Mouse (Mus musculus): ENCODE data around the gene Taok3. TPM values are rescaled to one million over a fixed set of nuclear protein-coding genes. Genes with fewer than 3 reads are reported as not detected.
"Not testable (repeated sequence)": the region's sequence is repeated elsewhere in the genome, so short reads cannot be mapped to it uniquely, and the experiment has no call there.

Taok3 gene
- total RNA-seq, 2 experiments from 2014 or later, result 57.5 to 80.2 TPM

- ATAC-seq (ENCODE audit: poor library complexity, severe bottlenecking), result peak; percentile 99
Observed at GRCm38 (mm10) chr5:117286831-117287822, 167.2 kb downstream of the Taok3 start, which contains the start of gene Pebp1. Gene Pebp1, minus strand, starts transcription at chr5:117287625.

- no peak for ATAC-seq (ENCODE audit: poor library complexity, severe bottlenecking)
Observed at GRCm38 (mm10) chr5:117289646-117290045, 169.7 kb downstream of the Taok3 start.

- no peak for ATAC-seq (ENCODE audit: poor library complexity, severe bottlenecking)
Observed at GRCm38 (mm10) chr5:117290081-117290480, 170.2 kb downstream of the Taok3 start.

GRCm38 (mm10) chr5:117291312-117291711 lies 171.4 kb downstream of the Taok3 start:
- ATAC-seq (ENCODE audit: poor library complexity, severe bottlenecking), result no peak

GRCm38 (mm10) chr5:117292547-117292946 lies 172.6 kb downstream of the Taok3 start:
- no peak for ATAC-seq (ENCODE audit: poor library complexity, severe bottlenecking)

GRCm38 (mm10) chr5:117293776-117294175 lies 173.8 kb downstream of the Taok3 start:
- ATAC-seq (ENCODE audit: poor library complexity, severe bottlenecking), result not testable (repeated sequence)

GRCm38 (mm10) chr5:117295011-117295410 lies 175.1 kb downstream of the Taok3 start:
- ATAC-seq (ENCODE audit: poor library complexity, severe bottlenecking), result no peak

- ATAC-seq (ENCODE audit: poor library complexity, severe bottlenecking), result no peak
Observed at GRCm38 (mm10) chr5:117302899-117303298, 183.0 kb downstream of the Taok3 start.

- no peak for ATAC-seq (ENCODE audit: poor library complexity, severe bottlenecking)
Observed at GRCm38 (mm10) chr5:117303691-117304579, 184.0 kb downstream of the Taok3 start.

- ATAC-seq (ENCODE audit: poor library complexity, severe bottlenecking), result peak; percentile 63
Observed at GRCm38 (mm10) chr5:117304947-117305346, 185.0 kb downstream of the Taok3 start.

- ATAC-seq (ENCODE audit: poor library complexity, severe bottlenecking), result no peak
Observed at GRCm38 (mm10) chr5:117305754-117306153, 185.8 kb downstream of the Taok3 start.

GRCm38 (mm10) chr5:117306826-117307225 lies 186.9 kb downstream of the Taok3 start:
- ATAC-seq (ENCODE audit: poor library complexity, severe bottlenecking), result no peak

- peak; percentile 97 for ATAC-seq (ENCODE audit: poor library complexity, severe bottlenecking)
Observed at GRCm38 (mm10) chr5:117307699-117308098, 187.8 kb downstream of the Taok3 start.

GRCm38 (mm10) chr5:117313420-117313819 lies 193.5 kb downstream of the Taok3 start:
- ATAC-seq (ENCODE audit: poor library complexity, severe bottlenecking), result peak; percentile 66

GRCm38 (mm10) chr5:117313909-117314308 lies 194.0 kb downstream of the Taok3 start:
- no peak for ATAC-seq (ENCODE audit: poor library complexity, severe bottlenecking)

- ATAC-seq (ENCODE audit: poor library complexity, severe bottlenecking), result no peak
Observed at GRCm38 (mm10) chr5:117314587-117315428, 194.9 kb downstream of the Taok3 start.

- ATAC-seq (ENCODE audit: poor library complexity, severe bottlenecking), result peak; percentile 93
Observed at GRCm38 (mm10) chr5:117318741-117319629, 199.1 kb downstream of the Taok3 start, which contains the start of gene Vsig10. Gene Vsig10, plus strand, starts transcription at chr5:117319083.

GRCm38 (mm10) chr5:117323751-117324150 lies 203.8 kb downstream of the Taok3 start:
- ATAC-seq (ENCODE audit: poor library complexity, severe bottlenecking), result no peak
